Mouse (Mus musculus) Patski (cell line): ENCODE measurements around the gene Gab1. TPM values are rescaled to one million over a fixed set of nuclear protein-coding genes. Genes with fewer than 3 reads are reported as not detected.

Source experiments
- ATAC-seq: fragments of 100-300 bp; one replicate; pipeline ENCODE4 v1.8.0; 2021
- CTCF ChIA-PET: fragments of 350-600 bp; sonication (Branson Sonifier 250); formaldehyde crosslinking; loops from one replicate; lab custom pipeline; 2022; ENCODE audit warnings: inconsistent platforms; lab: Charles Lee
- POLR2A ChIA-PET: fragments of 350-600 bp; sonication (Branson Sonifier 250); formaldehyde crosslinking; loops from one replicate; lab custom pipeline; 2022; ENCODE audit warnings: antibody characterized with exemption, inconsistent platforms; lab: Charles Lee
- DNase-seq: peaks from one replicate; pipeline ENCODE4 v3.0.0-alpha.2; 2011; ENCODE audit warnings: low read depth, low spot score
- H3K27me3 ChIP-seq: fragments of 371-371 bp; one replicate; pipeline ENCODE4 v1.5.1; 2021
- CTCF ChIP-seq: fragments of 100-300 bp; IDR thresholded peaks from one replicate; pipeline ENCODE4 v1.5.1; 2021
- in situ Hi-C: fragments of 300-500 bp; cut with MboI; formaldehyde crosslinking; loops from 3 replicates; pipeline ENCODE4 v1.11.1; 2018; ENCODE audit warnings: low pct_unique_long_range_greater_than_20kb, mixed read lengths
- polyA plus RNA-seq: library from polyadenylated mRNA; unstranded; gene quantifications from one replicate; pipeline ENCODE4 v1.2.3, GENCODE M21; 2021

The Gab1 gene
- polyA plus RNA-seq, 1 experiment from 2014 or later, result 30.7 TPM

DNA sequence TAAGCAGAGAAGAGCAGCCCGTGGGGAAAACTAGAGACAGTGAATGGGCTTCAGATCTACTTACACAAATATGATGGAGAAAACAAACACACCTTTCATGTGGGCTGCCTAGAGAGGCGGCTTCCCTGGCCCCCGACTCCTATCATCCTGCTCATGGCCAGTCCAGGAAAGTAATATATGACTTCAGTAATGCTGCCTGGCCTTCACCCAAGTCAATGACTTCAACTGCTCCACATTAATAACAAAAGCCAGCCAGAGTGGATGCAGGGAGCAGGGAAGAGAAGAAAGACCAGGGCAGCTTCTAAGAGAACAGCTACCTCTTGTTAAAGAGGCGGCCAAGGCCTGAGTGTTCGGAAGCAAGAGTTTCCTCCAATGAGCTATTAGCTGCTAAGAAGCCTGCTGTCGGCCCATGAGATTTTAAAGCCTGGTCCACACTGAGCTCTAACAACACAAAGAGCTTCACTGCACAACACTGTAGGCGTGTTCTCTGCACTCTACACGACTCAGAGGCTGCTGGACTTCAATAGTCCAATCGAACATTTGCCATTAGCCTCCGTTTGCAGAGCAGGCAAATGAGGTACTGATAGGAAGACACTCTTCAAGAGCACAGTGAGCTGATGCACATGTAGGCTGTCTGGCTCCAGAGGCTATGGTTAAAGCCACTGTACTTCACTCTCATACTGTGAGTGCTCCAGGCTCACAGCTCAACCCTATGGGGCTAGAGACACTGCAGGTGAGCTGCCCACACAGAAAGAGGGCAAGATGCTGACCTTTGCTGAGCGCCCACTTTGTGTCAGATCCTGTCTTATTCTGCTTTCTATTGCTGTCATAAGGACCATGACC is 49.4 kb downstream of the Gab1 start:
- no peak for DNase-seq
- ChIA-PET CTCF (no interaction called here), POLR2A (interaction anchor here (1.5 kb wide), 1 partner anchor 35 kb away, joined by 3 read pairs; no protein-coding TSS in a partner anchor)
- in situ Hi-C loops, result no loop called here
- no peaks in the 10 kb centered on the region for H3K27me3 ChIP-seq
- peak; percentile 34 for ATAC-seq
- TF ChIP-seq CTCF, result no peak

DNA sequence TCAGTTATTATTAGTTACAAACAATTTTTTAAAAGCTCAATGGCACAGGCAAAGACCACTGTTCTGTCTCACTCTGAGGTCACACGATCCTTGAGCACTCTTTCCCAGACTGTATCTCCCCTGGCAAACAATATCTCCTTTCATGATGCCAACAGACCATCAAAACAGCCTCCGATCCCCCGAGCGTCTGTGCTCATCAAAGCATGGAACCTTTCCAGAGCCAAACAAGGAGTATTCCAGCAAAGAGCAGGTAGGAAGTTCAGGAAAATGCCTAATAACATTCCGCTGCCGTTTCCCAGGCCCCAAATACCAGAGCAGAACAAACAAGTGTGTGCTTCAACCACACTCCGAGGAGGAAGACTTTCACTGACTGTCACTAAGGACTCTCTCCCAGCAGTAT is 50.2 kb downstream of the Gab1 start:
- POLR2A ChIA-PET, result interaction anchor here (0.6 to 1.5 kb wide), 2 partner anchors 15 to 34 kb away, joined by 3 to 7 read pairs; no protein-coding TSS in a partner anchor
- DNase-seq (no peak), ATAC-seq (no peak)
- in situ Hi-C loops, result no loop called here
- CTCF ChIA-PET, result no interaction called here
- no peaks in the 10 kb centered on the region for H3K27me3 ChIP-seq
- TF ChIP-seq CTCF, result no peak

DNA sequence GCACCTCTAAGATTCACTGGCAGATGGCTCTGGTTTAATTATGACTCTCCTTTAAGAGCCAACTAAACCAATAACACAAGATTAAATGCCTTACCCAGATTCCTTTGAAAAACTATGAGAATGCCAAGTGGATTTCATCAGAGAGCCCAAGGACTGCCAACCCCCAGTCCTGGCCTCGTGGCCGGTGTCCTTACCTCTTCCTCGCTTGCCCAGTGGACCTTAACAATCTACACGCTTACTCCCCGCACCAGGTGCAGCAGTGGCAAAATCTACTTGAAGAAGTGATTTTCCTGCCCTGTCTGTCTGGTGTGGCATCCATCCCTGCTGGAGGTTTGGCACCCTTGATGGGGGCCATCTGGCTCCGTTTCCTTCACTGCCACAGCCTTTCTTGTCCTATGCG is 53.3 kb downstream of the Gab1 start:
- ChIA-PET CTCF (interaction anchor here (0.7 to 0.8 kb wide), 2 partner anchors 46 to 170 kb away, joined by 3 read pairs; no protein-coding TSS in a partner anchor), POLR2A (no interaction called here)
- peak; percentile 55 for ATAC-seq
- DNase-seq, result no peak
- H3K27me3 ChIP-seq, result no peaks in the 10 kb centered on the region
- in situ Hi-C loops, result no loop called here
- no peak for TF ChIP-seq CTCF

DNA sequence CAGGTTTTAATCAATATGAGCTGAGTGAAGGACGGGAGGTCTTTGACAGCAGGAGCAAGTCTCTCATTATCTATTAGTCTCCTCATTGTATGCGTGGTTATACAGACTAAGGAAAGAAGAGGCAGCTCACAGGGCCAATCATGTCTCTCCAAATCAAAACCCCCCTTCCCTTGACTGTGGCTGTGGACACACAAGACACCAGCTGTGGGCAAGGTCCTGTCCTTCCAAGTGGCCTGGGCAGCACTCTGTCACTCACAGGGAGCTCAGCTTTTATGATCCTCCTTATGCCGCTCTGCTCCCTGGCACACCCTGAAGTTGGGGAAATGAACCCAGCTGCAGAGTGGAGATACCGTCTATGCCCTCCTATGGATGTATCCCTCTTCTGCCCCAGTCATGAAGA is 55.2 kb downstream of the Gab1 start:
- no peaks in the 10 kb centered on the region for H3K27me3 ChIP-seq
- ChIA-PET CTCF (interaction anchor here (1.0 to 3.0 kb wide), 4 partner anchors 12 to 47 kb away, joined by 3 to 16 read pairs (median 6); no protein-coding TSS in a partner anchor), POLR2A (interaction anchor here (1.4 kb wide), 1 partner anchor 52 kb away, joined by 3 read pairs; no protein-coding TSS in a partner anchor)
- no peak for ATAC-seq
- no peak for DNase-seq
- in situ Hi-C loops, result no loop called here
- TF ChIP-seq CTCF, result no peak

DNA sequence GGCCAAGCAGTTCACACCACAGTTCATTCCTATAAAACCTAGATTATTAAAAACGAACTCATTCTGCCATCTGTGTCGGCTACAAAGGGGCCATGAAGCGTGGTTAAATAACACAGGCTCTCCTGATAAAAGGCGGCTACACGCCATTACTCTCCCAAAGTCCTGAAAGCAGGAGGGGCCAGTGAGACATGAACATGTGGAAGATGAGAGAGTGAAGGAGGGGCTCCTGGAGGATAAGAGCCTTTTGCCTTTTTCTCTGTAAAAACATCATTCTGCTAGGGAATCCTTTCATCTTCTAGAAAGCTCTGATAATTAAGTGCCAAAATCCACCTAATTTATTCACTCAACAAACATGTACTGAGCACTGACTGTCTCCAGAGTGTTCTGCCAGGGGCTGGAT is 55.9 kb downstream of the Gab1 start:
- no peak for ATAC-seq
- no peak for DNase-seq
- ChIA-PET POLR2A (no interaction called here), CTCF (interaction anchor here (1.0 to 3.0 kb wide), 4 partner anchors 11 to 48 kb away, joined by 3 to 16 read pairs (median 6); no protein-coding TSS in a partner anchor)
- in situ Hi-C loops, result no loop called here
- no peak for TF ChIP-seq CTCF
- no peaks in the 10 kb centered on the region for H3K27me3 ChIP-seq

DNA sequence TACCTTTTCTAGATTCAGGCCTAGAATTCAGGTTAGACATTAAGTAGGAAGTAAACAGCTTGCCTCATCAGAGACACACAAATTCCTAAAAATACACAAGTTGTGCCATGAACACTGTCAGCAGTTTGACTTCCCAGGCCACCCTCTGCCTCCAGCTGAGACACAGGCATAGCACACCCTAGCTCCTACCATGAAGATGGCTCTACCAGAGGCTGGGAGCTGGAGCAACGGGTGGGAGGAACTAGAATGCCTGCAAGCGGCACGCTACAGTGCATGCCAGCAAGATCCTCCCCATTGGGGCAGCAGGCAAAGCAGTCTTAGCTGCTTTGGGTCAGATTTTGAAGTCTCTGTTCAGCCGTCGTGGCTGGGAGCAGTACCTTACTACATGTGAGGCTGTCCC is 57.1 kb downstream of the Gab1 start:
- POLR2A ChIA-PET, result no interaction called here
- CTCF ChIA-PET, result interaction anchor here (0.8 to 2.8 kb wide), 2 partner anchors 27 to 44 kb away, joined by 3 to 9 read pairs; no protein-coding TSS in a partner anchor
- ATAC-seq (no peak), DNase-seq (no peak)
- in situ Hi-C loops, result no loop called here
- H3K27me3 ChIP-seq, result no peaks in the 10 kb centered on the region
- TF ChIP-seq CTCF, result no peak

DNA sequence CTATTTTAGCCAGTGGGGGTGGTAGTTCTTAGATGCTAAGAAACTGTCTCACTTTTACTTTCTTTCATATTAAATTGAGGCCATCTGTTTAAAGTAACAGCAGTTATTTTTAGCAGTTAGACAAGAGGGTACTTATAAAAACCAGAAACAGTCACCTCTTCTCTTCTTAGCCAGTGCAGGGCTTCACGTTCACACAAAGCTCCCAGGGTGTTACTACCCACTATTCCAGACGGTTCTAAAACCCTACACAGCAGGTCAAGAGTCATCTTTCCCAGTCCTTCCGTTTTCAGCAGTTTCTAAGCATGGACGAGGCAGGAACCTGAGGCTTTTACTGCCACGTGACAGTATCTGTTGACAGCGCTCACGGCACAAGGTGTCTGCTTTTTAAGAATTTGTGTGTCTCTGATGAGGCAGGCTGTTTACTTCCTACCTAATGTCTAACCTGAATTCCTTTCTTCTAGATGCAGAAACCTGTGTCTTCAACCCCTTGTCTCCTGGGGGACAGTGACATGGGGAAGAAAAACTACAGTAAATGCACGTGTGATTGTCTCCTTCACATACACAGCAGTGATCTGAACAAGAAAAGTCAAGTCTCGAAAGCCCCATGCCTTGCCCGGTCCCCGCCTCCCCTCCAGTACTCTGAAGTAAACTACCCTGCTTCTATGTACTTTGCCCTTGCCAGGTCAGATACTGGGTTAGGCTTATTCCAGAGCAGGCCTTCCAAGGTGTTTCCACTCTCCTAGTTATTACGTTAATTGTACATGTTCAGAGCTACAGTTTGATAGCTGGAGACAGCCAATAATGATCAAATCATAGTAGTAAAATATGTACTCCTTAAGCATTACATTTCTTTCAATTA is 58.7 kb downstream of the Gab1 start:
- ATAC-seq (no peak), DNase-seq (no peak)
- no peaks in the 10 kb centered on the region for H3K27me3 ChIP-seq
- ChIA-PET POLR2A (interaction anchor here (0.7 kb wide), 1 partner anchor 10 kb away, joined by 3 read pairs; no protein-coding TSS in a partner anchor), CTCF (no interaction called here)
- no peak for TF ChIP-seq CTCF
- in situ Hi-C loops, result no loop called here

DNA sequence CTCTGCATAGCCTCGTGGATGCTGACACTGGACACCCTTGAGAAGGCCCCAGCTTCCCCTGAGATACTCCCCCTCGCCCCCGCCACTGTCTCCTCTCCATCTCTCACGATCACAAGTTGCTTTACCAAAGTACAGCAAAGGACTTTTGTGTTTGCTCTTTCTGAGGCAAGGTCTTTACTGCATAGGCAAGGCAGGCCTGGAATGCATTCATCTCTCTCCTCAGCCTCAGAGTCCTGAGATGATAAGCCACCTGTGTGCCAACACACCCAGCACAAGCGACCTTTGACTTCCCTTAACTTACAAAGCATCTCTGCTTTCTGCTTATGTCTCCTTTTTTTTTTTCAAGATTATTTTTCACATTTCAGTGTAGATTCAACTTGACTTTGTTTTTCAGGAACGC is 61.3 kb downstream of the Gab1 start:
- ATAC-seq (no peak), DNase-seq (no peak)
- ChIA-PET POLR2A (no interaction called here), CTCF (no interaction called here)
- no peak for TF ChIP-seq CTCF
- in situ Hi-C loops, result no loop called here
- H3K27me3 ChIP-seq, result no peaks in the 10 kb centered on the region

DNA sequence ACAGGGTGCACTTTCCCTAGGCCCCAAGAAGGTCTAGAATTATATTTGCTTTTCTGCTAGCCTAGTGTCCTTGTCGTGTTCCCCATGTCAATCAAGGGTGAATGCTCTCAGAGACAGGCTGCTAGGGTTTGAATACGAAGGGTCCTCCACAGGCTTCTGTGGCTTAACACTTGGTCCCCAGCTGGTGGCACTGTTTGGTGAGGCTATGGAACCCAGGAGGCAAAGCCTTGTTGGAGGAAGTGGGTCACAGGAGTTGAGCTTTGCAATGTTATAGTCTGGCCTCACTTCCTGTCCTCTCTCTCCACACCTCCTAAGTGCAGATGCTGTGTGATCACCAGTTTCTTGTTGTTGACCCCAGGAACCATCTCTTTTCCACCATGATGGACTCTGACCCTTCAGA is 63.3 kb downstream of the Gab1 start:
- ChIA-PET CTCF (interaction anchor here (1.1 to 1.6 kb wide), 2 partner anchors 9 to 18 kb away, joined by 3 to 4 read pairs; no protein-coding TSS in a partner anchor), POLR2A (no interaction called here)
- ATAC-seq, result no peak
- TF ChIP-seq CTCF, result no peak
- in situ Hi-C loops, result no loop called here
- H3K27me3 ChIP-seq, result no peaks in the 10 kb centered on the region
- DNase-seq, result no peak

DNA sequence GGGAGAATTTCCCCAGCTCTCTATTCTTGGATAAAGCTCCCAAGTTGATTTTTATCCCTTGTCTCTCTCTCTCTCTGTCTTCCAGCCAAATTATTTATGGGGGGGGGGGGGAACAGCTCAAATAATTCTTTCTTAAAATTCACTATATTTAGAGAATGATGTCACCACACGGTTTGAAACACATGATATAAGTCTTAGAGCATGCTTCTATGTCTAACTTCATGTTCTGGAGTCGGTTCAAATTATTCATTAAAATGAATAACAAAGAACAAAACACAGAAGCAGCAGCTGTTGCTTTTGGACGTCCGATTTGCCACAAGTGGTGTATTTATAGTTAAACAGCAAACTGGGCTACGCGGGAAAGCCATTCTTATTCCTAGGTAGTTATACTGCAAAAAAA is 65.1 kb downstream of the Gab1 start:
- no peak for TF ChIP-seq CTCF
- in situ Hi-C loops, result no loop called here
- H3K27me3 ChIP-seq, result no peaks in the 10 kb centered on the region
- CTCF ChIA-PET, result interaction anchor here (1.0 to 3.6 kb wide), 4 partner anchors 10 to 41 kb away, joined by 3 to 16 read pairs (median 4); no protein-coding TSS in a partner anchor
- POLR2A ChIA-PET, result interaction anchor here (0.6 kb wide), 4 partner anchors 15 to 64 kb away, joined by 3 to 7 read pairs (median 4); no protein-coding TSS in a partner anchor
- ATAC-seq (no peak), DNase-seq (no peak)
